Mouse (Mus musculus) stomach, postnatal 0 days (tissue): ENCODE data around the gene Arl16.

Experiments
- CTCF ChIP-seq: IDR thresholded peaks from 2 replicates; pipeline ENCODE4 v1.5.1; 2016; ENCODE audit warnings: antibody characterized with exemption, low read depth, mild to moderate bottlenecking, moderate library complexity
- EP300 ChIP-seq: optimal IDR thresholded peaks from 2 replicates; pipeline ENCODE3; 2016; ENCODE audit warnings: antibody characterized with exemption

- TF ChIP-seq CTCF (no peak; the same call in 1 of the 2 replicates), EP300 (no peak)
These were observed 17.0 kb upstream of the Arl16 start, which contains the start of gene Mrpl12 for GRCm38 (mm10) chr11:120484265-120484981.
